Mouse (Mus musculus) R1 (cell line): ENCODE measurements at regions not wholly inside any gene's neighbourhood (a gene's known extent, or its start where the extent isn't known, plus 50 kb on each side); places are given as distances from the start of the nearest gene placed in this dataset.

Experiments
- DNase-seq: peaks from one replicate; pipeline ENCODE4 v3.0.0-alpha.2; 2018; ENCODE audit warnings: low read depth, low spot score

DNA sequence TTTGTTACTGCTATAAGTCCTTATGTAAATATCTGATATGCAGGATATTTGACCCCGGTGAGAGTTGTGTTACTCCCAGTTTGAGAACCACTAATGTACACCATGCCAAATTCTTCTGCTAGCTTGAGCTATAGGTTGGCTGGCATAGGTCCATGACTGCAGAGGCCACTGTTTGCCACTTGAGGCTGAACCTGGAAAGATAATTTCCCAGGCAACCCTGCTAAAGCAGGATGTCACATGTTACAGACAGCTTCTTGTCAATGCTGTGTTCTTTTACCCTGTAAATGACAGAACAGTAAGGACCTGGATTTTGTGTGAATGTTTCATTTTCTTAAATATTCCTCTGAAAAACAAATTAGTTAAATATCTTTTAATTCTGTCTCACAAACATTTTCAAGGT is 56.2 kb downstream of the Ube2dnl2 start:
- no peak for DNase-seq

DNA sequence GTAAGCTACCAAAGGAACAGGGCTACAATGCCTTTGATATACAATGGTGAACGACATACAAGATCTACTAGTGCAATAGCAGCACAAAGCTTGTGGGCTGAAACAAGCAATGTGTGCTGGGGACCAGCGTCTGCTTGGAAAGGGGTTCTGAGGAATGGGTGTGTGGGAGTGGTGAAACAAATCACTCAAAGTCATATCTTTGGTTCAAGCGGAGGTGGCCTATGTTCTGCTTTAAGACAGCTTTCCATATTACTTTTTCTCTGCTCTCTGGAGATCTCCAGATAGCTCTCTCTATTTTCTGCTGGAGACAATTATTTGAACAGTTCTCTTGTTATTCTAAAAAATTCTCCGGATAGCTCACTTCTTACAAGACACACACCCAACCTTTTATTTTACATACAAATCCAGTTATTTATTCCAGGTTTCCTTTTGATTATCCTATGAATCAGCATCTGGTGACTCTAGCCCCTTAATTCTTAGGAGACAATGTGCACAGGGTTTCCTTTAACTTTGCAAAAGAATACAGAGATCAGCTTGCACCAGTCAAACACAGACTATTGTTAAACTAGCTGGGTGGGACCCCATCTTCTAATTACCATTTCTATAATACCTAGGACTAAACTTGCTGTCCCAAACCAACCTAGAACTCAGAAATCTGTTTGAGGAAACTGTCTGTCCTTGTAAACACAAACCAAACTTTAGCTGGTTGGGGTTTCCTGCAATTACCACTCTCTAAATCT is 67.4 kb downstream of the Ube2dnl2 start:
- DNase-seq: peak; percentile 93

DNA sequence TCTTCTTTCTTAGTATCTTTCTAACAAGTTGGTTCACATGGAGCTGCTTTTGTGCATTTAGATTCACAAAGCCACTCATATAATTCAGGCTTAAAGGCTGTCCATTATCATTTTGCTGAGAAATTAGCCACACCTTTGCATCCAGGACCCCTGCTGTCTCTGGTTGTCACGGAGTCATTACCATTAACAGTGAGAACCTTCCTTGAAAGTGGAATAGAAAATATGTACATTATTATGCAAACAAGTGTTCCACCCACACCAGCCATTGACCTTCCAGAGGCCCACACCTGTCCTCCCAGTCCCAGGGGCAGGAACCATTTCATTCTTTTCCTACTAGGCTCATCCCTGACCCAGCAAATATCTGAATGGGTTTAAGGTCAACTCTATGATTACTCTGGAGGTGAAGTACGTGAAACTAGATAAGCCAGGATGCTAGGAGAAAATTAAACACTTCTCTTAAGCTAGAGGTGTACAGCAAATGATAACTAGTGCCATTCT is 68.0 kb downstream of the Ube2dnl2 start:
- DNase-seq: peak; percentile 91
